Mouse (Mus musculus) brain, embryonic 14.5 days (tissue): Measurements from ENCODE around the gene Fads6.

Source experiments
- CTCF ChIP-seq: fragments of 200-500 bp; IDR thresholded peaks from 2 replicates; pipeline ENCODE4 v1.5.1; 2012; ENCODE audit warnings: inconsistent platforms, mild to moderate bottlenecking, moderate library complexity, borderline replicate concordance; ENCODE audit not compliant: insufficient read depth, insufficient read length; ENCODE audit errors: extremely low read depth
- POLR2A ChIP-seq: fragments of 200-500 bp; IDR thresholded peaks from 2 replicates; pipeline ENCODE4 v1.6.1; 2012; ENCODE audit warnings: mild to moderate bottlenecking, inconsistent platforms, borderline replicate concordance; ENCODE audit not compliant: poor library complexity, insufficient read depth, insufficient read length, severe bottlenecking; ENCODE audit errors: extremely low read depth

- no peak for TF ChIP-seq CTCF
- TF ChIP-seq POLR2A = no peak
These were observed 54.7 kb downstream of the Fads6 start for GRCm38 (mm10) chr11:115242746-115243145.
